Mouse (Mus musculus) kidney, embryonic 16.5 days (tissue): Measurements from ENCODE around the gene Natd1. TPM values are rescaled to one million over a fixed set of nuclear protein-coding genes. Genes with fewer than 3 reads are reported as not detected.

Experiments used
- ATAC-seq: fragments of 200-750 bp; cut with Nextera tagmentation; 2 replicates; pipeline ENCODE4 v1.8.0; 2017; ENCODE audit warnings: moderate TSS enrichment; ENCODE audit not compliant: low FRiP score, low TSS enrichment
- H3K27ac ChIP-seq: fragments of 300-500 bp; sonication (generic); 2 replicates; pipeline ENCODE4 v1.5.1; 2014; ENCODE audit warnings: low read length
- H3K27me3 ChIP-seq: fragments of 300-500 bp; sonication (generic); 2 replicates; pipeline ENCODE4 v1.6.1; 2014; ENCODE audit warnings: low read length, control low read depth, mixed read lengths; ENCODE audit not compliant: insufficient read depth
- H3K36me3 ChIP-seq: fragments of 300-500 bp; sonication (generic); 2 replicates; pipeline ENCODE4 v1.6.1; 2014; ENCODE audit warnings: low read length, control low read depth, mixed read lengths; ENCODE audit not compliant: insufficient read depth
- H3K4me1 ChIP-seq: fragments of 300-500 bp; sonication (generic); 2 replicates; pipeline ENCODE4 v1.6.1; 2014; ENCODE audit warnings: low read length, control low read depth, mixed read lengths; ENCODE audit not compliant: insufficient read depth
- H3K4me2 ChIP-seq: fragments of 300-500 bp; sonication (generic); replicated peaks from 2 replicates; pipeline ENCODE4 v1.6.1; 2014; ENCODE audit warnings: low read depth, low read length
- H3K4me3 ChIP-seq: fragments of 300-500 bp; sonication (generic); 2 replicates; pipeline ENCODE4 v1.5.1; 2014; ENCODE audit warnings: mild to moderate bottlenecking, low read length
- H3K9ac ChIP-seq: fragments of 300-500 bp; sonication (generic); replicated peaks from 2 replicates; pipeline ENCODE4 v1.6.1; 2014; ENCODE audit warnings: low read length
- H3K9me3 ChIP-seq: fragments of 300-500 bp; sonication (generic); 2 replicates; pipeline ENCODE4 v1.6.1; 2016; ENCODE audit warnings: low read length, control low read depth
- WGBS: fragments of 180-500 bp; shearing (Covaris S2); extraction: QIAGEN DNeasy Blood & Tissue Kit; methylation state at CpG from one replicate; pipeline ENCODE4 v1.1.7; 2014; 5-methylcytosine and 5-hydroxymethylcytosine counted together
- polyA plus RNA-seq: library from polyadenylated mRNA; unstranded; fragments of >200 nt; fragmentation: Nextera tagmentation; extraction: Ambion mirVana; gene quantifications from 2 replicates; pipeline ENCODE4 v1.2.1, GENCODE M21; 2015

The Natd1 gene
- polyA plus RNA-seq, 1 experiment from 2014 or later: 31.2 TPM

- no peak overlapping the region for H3K27ac ChIP-seq
- H3K4me1 ChIP-seq: peaks cover 3% of the 10 kb centered on the region; the same call in 1 of the 2 replicates
- no peaks in the 10 kb centered on the region for H3K27me3 ChIP-seq
- H3K4me2 ChIP-seq: no peak overlapping the region
- no peak for ATAC-seq
- H3K4me3 ChIP-seq: no peak overlapping the region
- H3K9me3 ChIP-seq: no peaks in the 10 kb centered on the region
- peaks cover 40% of the 10 kb centered on the region for H3K36me3 ChIP-seq
- 95% methylated on average over 5 of the region's 5 CpGs for WGBS
- H3K9ac ChIP-seq: no peak overlapping the region
Observed at GRCm38 (mm10) chr11:60951896-60952295, 37.3 kb upstream of the Natd1 start.

GRCm38 (mm10) chr11:60945003-60945402 lies 30.5 kb upstream of the Natd1 start:
- H3K36me3 ChIP-seq: peaks cover 69% of the 10 kb centered on the region
- H3K4me3 ChIP-seq: no peak overlapping the region
- no peak overlapping the region for H3K27ac ChIP-seq
- H3K4me1 ChIP-seq: peaks cover 26% of the 10 kb centered on the region
- 87% methylated on average over 4 of the region's 4 CpGs for WGBS
- H3K9me3 ChIP-seq: no peaks in the 10 kb centered on the region
- H3K4me2 ChIP-seq: no peak overlapping the region
- no peaks in the 10 kb centered on the region for H3K27me3 ChIP-seq
- no peak for ATAC-seq
- H3K9ac ChIP-seq: no peak overlapping the region

- ATAC-seq: no peak
- Histone ChIP-seq H3K4me2 (no peak overlapping the region), H3K36me3 (peaks cover 52% of the 10 kb centered on the region)
Observed at GRCm38 (mm10) chr11:60942263-60943015, 27.9 kb upstream of the Natd1 start.

GRCm38 (mm10) chr11:60941370-60941769 lies 26.8 kb upstream of the Natd1 start:
- Histone ChIP-seq H3K4me1 (peaks cover 38% of the 10 kb centered on the region), H3K27ac (peak overlapping the region; percentile 89), H3K4me2 (0 out of 2 replicates have a peak overlapping the region, but pooled peaks have one; percentile 7), H3K27me3 (no peaks in the 10 kb centered on the region), H3K9me3 (no peaks in the 10 kb centered on the region), H3K36me3 (peaks cover 42% of the 10 kb centered on the region), H3K9ac (no peak overlapping the region), H3K4me3 (no peak overlapping the region)
- peak; percentile 89 for ATAC-seq
- WGBS: 33% methylated on average over 9 of the region's 9 CpGs

More at GRCm38 (mm10) chr11:60942263-60943015, 27.9 kb upstream of the Natd1 start:
- Histone ChIP-seq H3K27ac (no peak overlapping the region; the same call in 1 of the 2 replicates), H3K9ac (peak overlapping the region; percentile 2; the same call in 1 of the 2 replicates), H3K4me3 (no peak overlapping the region), H3K9me3 (no peaks in the 10 kb centered on the region), H3K4me1 (peaks cover 30% of the 10 kb centered on the region), H3K27me3 (no peaks in the 10 kb centered on the region)
- WGBS: 78% methylated on average over 9 of the region's 9 CpGs

- no peaks in the 10 kb centered on the region for H3K9me3 ChIP-seq
- H3K4me1 ChIP-seq: peaks cover 47% of the 10 kb centered on the region
- peak overlapping the region; percentile 89 for H3K27ac ChIP-seq
- no peaks in the 10 kb centered on the region for H3K27me3 ChIP-seq
- no peak overlapping the region for H3K4me2 ChIP-seq
- H3K4me3 ChIP-seq: no peak overlapping the region
- peaks cover 34% of the 10 kb centered on the region for H3K36me3 ChIP-seq
- 69% methylated on average over 5 of the region's 5 CpGs for WGBS
- no peak for ATAC-seq
- H3K9ac ChIP-seq: 0 out of 2 replicates have a peak overlapping the region, but pooled peaks have one; percentile 14
Observed at GRCm38 (mm10) chr11:60940501-60940900, 26.0 kb upstream of the Natd1 start.

GRCm38 (mm10) chr11:60939487-60939886 lies 24.9 kb upstream of the Natd1 start:
- H3K4me3 ChIP-seq: no peak overlapping the region
- H3K27ac ChIP-seq: no peak overlapping the region
- 91% methylated on average over 3 of the region's 3 CpGs for WGBS
- H3K4me1 ChIP-seq: peaks cover 56% of the 10 kb centered on the region
- H3K9me3 ChIP-seq: no peaks in the 10 kb centered on the region
- no peak overlapping the region for H3K4me2 ChIP-seq
- peaks cover 26% of the 10 kb centered on the region for H3K36me3 ChIP-seq
- ATAC-seq: no peak
- no peaks in the 10 kb centered on the region for H3K27me3 ChIP-seq
- H3K9ac ChIP-seq: no peak overlapping the region

- H3K27ac ChIP-seq: no peak overlapping the region
- no peaks in the 10 kb centered on the region for H3K27me3 ChIP-seq
- H3K4me1 ChIP-seq: peaks cover 74% of the 10 kb centered on the region
- no peak overlapping the region for H3K4me2 ChIP-seq
- H3K36me3 ChIP-seq: 0 out of 2 replicates have a peak, but pooled peaks cover 8% of the 10 kb centered on the region
- H3K9ac ChIP-seq: no peak overlapping the region
- no peak for ATAC-seq
- H3K9me3 ChIP-seq: no peaks in the 10 kb centered on the region
- H3K4me3 ChIP-seq: no peak overlapping the region
- 47% methylated on average over 3 of the region's 3 CpGs for WGBS
Observed at GRCm38 (mm10) chr11:60937611-60938010, 23.1 kb upstream of the Natd1 start.

- H3K27me3 ChIP-seq: no peaks in the 10 kb centered on the region
- no peak for ATAC-seq
- peaks cover 59% of the 10 kb centered on the region for H3K4me1 ChIP-seq
- H3K36me3 ChIP-seq: no peaks in the 10 kb centered on the region
- H3K9me3 ChIP-seq: no peaks in the 10 kb centered on the region
- 44% methylated on average over 4 of the region's 4 CpGs for WGBS
- 0 out of 2 replicates have a peak overlapping the region, but pooled peaks have one; percentile 25 for H3K9ac ChIP-seq
- H3K4me3 ChIP-seq: no peak overlapping the region
- H3K27ac ChIP-seq: peak overlapping the region; percentile 63
- H3K4me2 ChIP-seq: 0 out of 2 replicates have a peak overlapping the region, but pooled peaks have one; percentile 2
Observed at GRCm38 (mm10) chr11:60935975-60936373, 21.4 kb upstream of the Natd1 start.

GRCm38 (mm10) chr11:60935326-60935974 lies 20.9 kb upstream of the Natd1 start:
- H3K9ac ChIP-seq: peak overlapping the region; percentile 25; the same call in 1 of the 2 replicates
- peak overlapping the region; percentile 63 for H3K27ac ChIP-seq
- H3K4me1 ChIP-seq: peaks cover 59% of the 10 kb centered on the region
- H3K27me3 ChIP-seq: no peaks in the 10 kb centered on the region
- H3K9me3 ChIP-seq: no peaks in the 10 kb centered on the region
- ATAC-seq: no peak
- WGBS: 51% methylated on average over 7 of the region's 7 CpGs
- no peak overlapping the region for H3K4me3 ChIP-seq
- H3K4me2 ChIP-seq: peak overlapping the region; percentile 21; the same call in 1 of the 2 replicates
- H3K36me3 ChIP-seq: no peaks in the 10 kb centered on the region
